Mouse (Mus musculus) testis, adult 2 months (tissue): ENCODE data around the gene Clec11a.

Experiments
- CTCF ChIP-seq: fragments of 200-500 bp; IDR thresholded peaks from 2 replicates; pipeline ENCODE4 v1.5.1; 2012; ENCODE audit warnings: low read depth, mild to moderate bottlenecking, inconsistent platforms, low read length, moderate library complexity; ENCODE audit not compliant: control insufficient read depth, insufficient read depth, insufficient replicate concordance
- POLR2A ChIP-seq: fragments of 200-500 bp; IDR thresholded peaks from 2 replicates; pipeline ENCODE4 v1.6.1; 2012; ENCODE audit warnings: low read depth, mild to moderate bottlenecking, inconsistent platforms, low read length, moderate library complexity; ENCODE audit not compliant: control insufficient read depth

GRCm38 (mm10) chr7:44350957-44351711, 44.4 kb upstream of the Clec11a start:
- TF ChIP-seq CTCF (peak; percentile 43; the same call in 1 of the 2 replicates), POLR2A (no peak)
